In the genomic region with DNA sequence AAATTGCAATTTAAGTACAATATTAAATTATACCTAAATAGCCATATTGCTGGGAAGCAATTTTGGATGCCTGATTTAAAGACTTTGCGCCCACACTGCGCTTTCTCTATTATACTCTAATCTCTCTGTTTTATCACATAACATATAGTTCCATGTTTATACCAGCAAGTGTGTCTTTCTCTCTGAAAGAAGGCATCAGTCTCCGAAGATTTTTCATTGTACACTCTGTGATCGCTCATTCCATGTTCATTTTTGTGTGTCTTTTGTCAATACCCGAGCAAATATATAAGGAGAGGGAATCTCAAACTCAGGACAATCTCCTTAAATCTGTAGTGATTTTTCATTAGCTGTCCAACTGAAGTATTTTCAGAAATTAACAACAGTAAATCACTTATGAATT, we compare ENCODE assay signal across 17 mouse cellular contexts.
A peak's percentile ranks its signal among the peaks of the same experiment; 100 is the strongest.
DNase-seq lines count a peak whose midpoint lies in the region; ATAC-seq and TF ChIP-seq lines count a peak whose summit lies in the region.
"Had no signal": no experiment of that assay in that cellular context is flagged by ENCODE, and none has a peak within 500 bp of the region (broad histone marks: within the 10 kb centered on the region; RNA-seq: fewer than 3 reads in every experiment).

No protein-coding gene starts in this region.

- TF ChIP-seq CTCF in layer of hippocampus, adult 2 months (conservative IDR thresholded peaks at IDR 0.05) = no peak
- TF ChIP-seq CTCF in stomach, postnatal 0 days (IDR thresholded peaks at IDR 0.05; ENCODE audit: low read depth) = no peak

- peak overlapping the region; percentile 55; the same call in 1 of the 2 replicates for H3K9ac ChIP-seq in hindbrain, embryonic 13.5 days
- H3K9ac ChIP-seq in midbrain, embryonic 13.5 days (replicated peaks) = peak overlapping the region; percentile 56
- no peak overlapping the region for H3K9ac ChIP-seq in stomach, postnatal 0 days (ENCODE audit: low read length)
- H3K9ac ChIP-seq: heart, embryonic 15.5 days; liver, postnatal 0 days had no signal

- no peaks in the 10 kb centered on the region for H3K36me3 ChIP-seq in hindbrain, embryonic 13.5 days
- H3K36me3 ChIP-seq in midbrain, embryonic 13.5 days = no peaks in the 10 kb centered on the region
- H3K36me3 ChIP-seq in stomach, postnatal 0 days (ENCODE audit: control insufficient read depth, insufficient read depth, low read length) = no peaks in the 10 kb centered on the region
- H3K36me3 ChIP-seq: heart, embryonic 15.5 days had no signal

- H3K9me3 ChIP-seq in hindbrain, embryonic 13.5 days = no peaks in the 10 kb centered on the region
- H3K9me3 ChIP-seq in midbrain, embryonic 13.5 days = no peaks in the 10 kb centered on the region
- H3K9me3 ChIP-seq in stomach, postnatal 0 days (ENCODE audit: control insufficient read depth, low read length) = no peaks in the 10 kb centered on the region
- H3K9me3 ChIP-seq: heart, embryonic 15.5 days had no signal

- peaks cover 17% of the 10 kb centered on the region for H3K4me1 ChIP-seq in hindbrain, embryonic 13.5 days (replicated peaks)
- peaks cover 34% of the 10 kb centered on the region for H3K4me1 ChIP-seq in midbrain, embryonic 13.5 days (replicated peaks)
- no peaks in the 10 kb centered on the region for H3K4me1 ChIP-seq in stomach, postnatal 0 days (replicated peaks; ENCODE audit: control insufficient read depth, insufficient read depth)
- H3K4me1 ChIP-seq: heart, embryonic 15.5 days had no signal

- peak; percentile 34; the same call in 1 of the 2 replicates for ATAC-seq in hindbrain, embryonic 13.5 days (ENCODE audit: low FRiP score)
- ATAC-seq in midbrain, embryonic 13.5 days = peak; percentile 17; the same call in 1 of the 2 replicates
- no peak for ATAC-seq in stomach, postnatal 0 days (ENCODE audit: low FRiP score, low TSS enrichment)
- ATAC-seq: liver, postnatal 0 days had no signal

- H3K4me3 ChIP-seq in layer of hippocampus, adult 2 months = peak overlapping the region; percentile 22; the same call in 1 of the 2 replicates
- H3K4me3 ChIP-seq in hindbrain, embryonic 13.5 days = 0 out of 2 replicates have a peak overlapping the region, but pooled peaks have one; percentile 6
- no peak overlapping the region for H3K4me3 ChIP-seq in midbrain, embryonic 13.5 days (replicated peaks)
- no peak overlapping the region for H3K4me3 ChIP-seq in stomach, postnatal 0 days (ENCODE audit: low read depth, low read length)
- H3K4me3 ChIP-seq: heart, adult 2 months; heart, embryonic 15.5 days had no signal

- H3K27ac ChIP-seq in layer of hippocampus, adult 2 months = no peak overlapping the region; the same call in 1 of the 2 replicates
- peak overlapping the region; percentile 92 for H3K27ac ChIP-seq in hindbrain, embryonic 13.5 days
- H3K27ac ChIP-seq in midbrain, embryonic 13.5 days = peak overlapping the region; percentile 94
- no peak overlapping the region for H3K27ac ChIP-seq in stomach, postnatal 0 days (replicated peaks)
- H3K27ac ChIP-seq: heart, adult 2 months; heart, embryonic 15.5 days had no signal

- WGBS in hindbrain, embryonic 13.5 days = 59% methylated on average over 5 of the region's 5 CpGs
- WGBS in midbrain, embryonic 13.5 days = 63% methylated on average over 5 of the region's 5 CpGs
- 85% methylated on average over 5 of the region's 5 CpGs for WGBS in stomach, postnatal 0 days

- peak overlapping the region; percentile 44 for H3K4me2 ChIP-seq in hindbrain, embryonic 13.5 days
- H3K4me2 ChIP-seq in midbrain, embryonic 13.5 days (replicated peaks) = peak overlapping the region; percentile 44
- H3K4me2 ChIP-seq in stomach, postnatal 0 days (replicated peaks; ENCODE audit: low read depth) = no peak overlapping the region
- H3K4me2 ChIP-seq: heart, embryonic 15.5 days had no signal

- no peaks in the 10 kb centered on the region for H3K27me3 ChIP-seq in hindbrain, embryonic 13.5 days
- H3K27me3 ChIP-seq in midbrain, embryonic 13.5 days = no peaks in the 10 kb centered on the region
- no peaks in the 10 kb centered on the region for H3K27me3 ChIP-seq in stomach, postnatal 0 days (ENCODE audit: control insufficient read depth, insufficient read depth, low read length)
- H3K27me3 ChIP-seq: heart, embryonic 15.5 days had no signal

- TF ChIP-seq EP300 in stomach, postnatal 0 days (optimal IDR thresholded peaks at IDR 0.05) = no peak

- no peak for DNase-seq in layer of hippocampus, adult 2 months (ENCODE audit: low spot score in 2 of 2)
- DNase-seq in layer of hippocampus, adult 11-12 months (ENCODE audit: low spot score) = no peak
- DNase-seq in heart, postnatal 4 days = no peak
- no peak for DNase-seq in embryo, embryonic 10 days (ENCODE audit: low spot score)
- DNase-seq in stomach, postnatal 0 days (ENCODE audit: low spot score) = no peak
- no peak for DNase-seq in right cerebral cortex, postnatal 10 days (ENCODE audit: low spot score in 2 of 2)
- DNase-seq: cerebellum, adult 9-11 months; gastrocnemius, postnatal 14 days; heart, adult 2 months; kidney, adult 8-10 months; kidney, postnatal 36 days; liver; liver, postnatal 0 days; thymus, postnatal 14 days had no signal

Comparison
In these comparisons a context has a peak if more than half of its experiments do, and no peak if none do; other contexts are left out.
1. H3K27ac ChIP-seq: peak in hindbrain, embryonic 13.5 days (single experiment) and midbrain, embryonic 13.5 days (single experiment); none in layer of hippocampus, adult 2 months (single experiment) and stomach, postnatal 0 days (single experiment).
2. H3K4me3 ChIP-seq: peak in layer of hippocampus, adult 2 months (single experiment) and hindbrain, embryonic 13.5 days (single experiment); none in midbrain, embryonic 13.5 days (single experiment) and stomach, postnatal 0 days (single experiment).